Mouse (Mus musculus): ENCODE measurements around the gene Fggy. TPM values are rescaled to one million over a fixed set of nuclear protein-coding genes. Genes with fewer than 3 reads are reported as not detected.

Gene Fggy
- total RNA-seq, 4 experiments from 2014 or later: 17.5 to 25.4 (median 19.4) TPM

- peak in 1 of 2 experiments; percentile 56 for DNase-seq (ENCODE audit: low spot score in 2 of 2)
Observed at GRCm38 (mm10) chr4:95588722-95589283, 31.5 kb downstream of the Fggy start.

GRCm38 (mm10) chr4:95590878-95591277 lies 33.6 kb downstream of the Fggy start:
- no peak for DNase-seq (ENCODE audit: low spot score in 2 of 2)

GRCm38 (mm10) chr4:95597208-95597607 lies 39.9 kb downstream of the Fggy start:
- DNase-seq (ENCODE audit: low spot score in 2 of 2): no peak

GRCm38 (mm10) chr4:95601776-95602175 lies 44.5 kb downstream of the Fggy start:
- DNase-seq (ENCODE audit: low spot score in 2 of 2): no peak

GRCm38 (mm10) chr4:95603254-95603653 lies 45.9 kb downstream of the Fggy start:
- DNase-seq (ENCODE audit: low spot score in 2 of 2): no peak

GRCm38 (mm10) chr4:95610663-95611062 lies 53.4 kb downstream of the Fggy start:
- no peak for DNase-seq (ENCODE audit: low spot score in 2 of 2)

GRCm38 (mm10) chr4:95611390-95611789 lies 54.1 kb downstream of the Fggy start:
- DNase-seq (ENCODE audit: low spot score in 2 of 2): no peak

GRCm38 (mm10) chr4:95621046-95621445 lies 63.7 kb downstream of the Fggy start:
- no peak for DNase-seq (ENCODE audit: low spot score in 2 of 2)

- no peak for DNase-seq (ENCODE audit: low spot score in 2 of 2)
Observed at GRCm38 (mm10) chr4:95624696-95625095, 67.4 kb downstream of the Fggy start.

GRCm38 (mm10) chr4:95625651-95626050 lies 68.3 kb downstream of the Fggy start:
- DNase-seq (ENCODE audit: low spot score in 2 of 2): no peak

GRCm38 (mm10) chr4:95626186-95626585 lies 68.9 kb downstream of the Fggy start:
- DNase-seq (ENCODE audit: low spot score in 2 of 2): no peak

GRCm38 (mm10) chr4:95634903-95635302 lies 77.6 kb downstream of the Fggy start:
- DNase-seq (ENCODE audit: low spot score in 2 of 2): no peak

- peak in 1 of 2 experiments; percentile 55 for DNase-seq (ENCODE audit: low spot score in 2 of 2)
Observed at GRCm38 (mm10) chr4:95636937-95637749, 79.8 kb downstream of the Fggy start.

- DNase-seq (ENCODE audit: low spot score in 2 of 2): no peak
Observed at GRCm38 (mm10) chr4:95638063-95638462, 80.8 kb downstream of the Fggy start.

- no peak for DNase-seq (ENCODE audit: low spot score in 2 of 2)
Observed at GRCm38 (mm10) chr4:95640831-95641230, 83.5 kb downstream of the Fggy start.

- DNase-seq (ENCODE audit: low spot score in 2 of 2): no peak
Observed at GRCm38 (mm10) chr4:95644048-95644447, 86.7 kb downstream of the Fggy start.

- DNase-seq (ENCODE audit: low spot score in 2 of 2): no peak
Observed at GRCm38 (mm10) chr4:95648801-95649551, 91.7 kb downstream of the Fggy start.

GRCm38 (mm10) chr4:95649552-95649905 lies 92.2 kb downstream of the Fggy start:
- DNase-seq (ENCODE audit: low spot score in 2 of 2): no peak

GRCm38 (mm10) chr4:95649980-95650379 lies 92.7 kb downstream of the Fggy start:
- DNase-seq (ENCODE audit: low spot score in 2 of 2): no peak

GRCm38 (mm10) chr4:95652044-95652443 lies 94.7 kb downstream of the Fggy start:
- DNase-seq (ENCODE audit: low spot score in 2 of 2): no peak

- DNase-seq (ENCODE audit: low spot score in 2 of 2): peak in 1 of 2 experiments; percentile 22
Observed at GRCm38 (mm10) chr4:95653296-95653912, 96.1 kb downstream of the Fggy start.

- no peak for DNase-seq (ENCODE audit: low spot score in 2 of 2)
Observed at GRCm38 (mm10) chr4:95653913-95654301, 96.6 kb downstream of the Fggy start.

All from left cerebral cortex, adult 8-10 months (tissue).